Comparison of ENCODE assay signal across 8 mouse cellular contexts in the genomic region with DNA sequence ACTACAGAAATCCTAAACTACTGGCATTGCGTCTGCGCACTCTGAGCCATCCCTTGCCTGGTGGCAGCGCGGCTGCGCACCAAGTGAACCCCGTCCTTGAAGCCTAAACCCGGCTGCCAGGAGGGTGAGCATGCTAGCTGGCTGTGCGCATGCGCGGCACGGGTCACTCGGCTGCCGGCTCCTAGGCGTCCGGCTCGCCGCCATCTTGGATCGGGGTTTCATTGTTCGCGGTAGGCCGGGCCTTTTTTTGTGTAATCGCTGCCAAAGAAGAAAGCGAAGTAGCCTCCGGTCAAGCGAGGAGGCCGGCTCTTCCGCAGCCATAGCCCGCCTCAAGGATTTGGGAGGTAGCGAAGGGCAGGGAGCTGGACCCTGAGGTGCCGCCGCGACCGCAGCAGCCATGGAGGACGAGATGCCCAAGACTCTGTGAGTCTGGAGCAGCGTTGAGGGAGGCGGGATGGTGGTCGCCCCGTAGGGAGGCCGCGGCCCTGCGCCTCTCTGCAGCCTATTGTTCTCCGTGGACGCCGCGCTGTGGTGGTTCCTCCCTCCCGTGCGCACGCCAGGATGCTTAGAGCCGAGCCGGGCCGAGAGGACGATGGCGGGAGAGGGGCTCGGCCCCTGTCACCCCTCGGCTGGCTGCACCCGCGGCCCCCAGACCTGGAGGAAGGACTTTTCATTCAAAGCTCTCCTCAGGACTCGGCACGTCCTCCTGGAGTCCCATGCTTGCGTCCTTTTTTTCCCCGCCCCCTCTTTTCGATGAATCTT. TPM values are rescaled to one million over a fixed set of nuclear protein-coding genes. Genes with fewer than 3 reads are reported as not detected.
A peak's percentile ranks its signal among the peaks of the same experiment; 100 is the strongest.
DNase-seq lines count a peak whose midpoint lies in the region; ATAC-seq lines count a peak whose summit lies in the region.

A gene (plus strand): TSS at position 120 of the 762 bp plus-strand sequence.

- peak; percentile 98 for ATAC-seq in hindbrain, embryonic 16.5 days

- peak within 1 kb of the TSS; percentile 64 for H3K4me3 ChIP-seq in hindbrain, embryonic 16.5 days (ENCODE audit: low read length)
- peak within 1 kb of the TSS; percentile 75 for H3K4me3 ChIP-seq in macrophage (ENCODE audit: inconsistent target)

- H3K4me1 ChIP-seq in hindbrain, embryonic 16.5 days (ENCODE audit: control insufficient read depth, insufficient read depth, low read depth, low read length): peaks cover 18% of the 10 kb centered on the region

- H3K79me2 ChIP-seq in macrophage (ENCODE audit: inconsistent target): peaks cover 47% of the 10 kb centered on the region

- peak within 1 kb of the TSS; percentile 99 for H3K9ac ChIP-seq in hindbrain, embryonic 16.5 days (ENCODE audit: low read depth, low read length)

- H3K36me3 ChIP-seq in hindbrain, embryonic 16.5 days (ENCODE audit: control insufficient read depth, insufficient read depth, low read length): no peaks in the 10 kb centered on the region
- no peaks in the 10 kb centered on the region for H3K36me3 ChIP-seq in macrophage (ENCODE audit: inconsistent target)

- H3K4me2 ChIP-seq in hindbrain, embryonic 16.5 days (ENCODE audit: low read length): peak within 1 kb of the TSS; percentile 84

- peak within 1 kb of the TSS; percentile 100 for H3K27ac ChIP-seq in hindbrain, embryonic 16.5 days (ENCODE audit: low read depth, low read length)
- H3K27ac ChIP-seq in macrophage: peak within 1 kb of the TSS; percentile 79

- H3K9me3 ChIP-seq in hindbrain, embryonic 16.5 days (ENCODE audit: control insufficient read depth, low read length): no peaks in the 10 kb centered on the region

- peak; percentile 94 for DNase-seq in WW6 (ENCODE audit: low read depth, low spot score)
- DNase-seq in cerebellum, postnatal 4 days (ENCODE audit: low spot score in 2 of 2): peak; percentile 94 to 97
- peak; percentile 97 for DNase-seq in gastrocnemius, adult 18-20 months (ENCODE audit: low spot score)
- peak; percentile 96 to 97 for DNase-seq in left cerebral cortex, adult 18-20 months (ENCODE audit: low spot score in 2 of 2)
- peak; percentile 98 for DNase-seq in right cerebral cortex, adult 18-20 months
- DNase-seq in urinary bladder, postnatal 10 days (ENCODE audit: low spot score): peak; percentile 86

- no peaks in the 10 kb centered on the region for H3K27me3 ChIP-seq in hindbrain, embryonic 16.5 days (replicated peaks; ENCODE audit: control insufficient read depth, insufficient read depth, low read length)

- under 1% methylated on average over 61 of the region's 62 CpGs for WGBS in hindbrain, embryonic 16.5 days
- 1% methylated on average over 61 of the region's 62 CpGs for WGBS in macrophage (ENCODE audit: missing documents)

RNA-seq across cellular contexts. Expression of the gene that starts here (rescaled TPM):
- total RNA-seq in gastrocnemius, adult 18-20 months (2021): 10 to 100 TPM; 19.2 to 20.9 TPM
- polyA plus RNA-seq in hindbrain, embryonic 16.5 days (2015; fragmentation: Nextera tagmentation; extraction: Ambion mirVana): 232 and 270 TPM in 2 replicates
- 100 to 1,000 TPM in 1 of 2 experiments, 10 to 100 TPM in 1; 97.8 to 102 TPM for total RNA-seq in left cerebral cortex, adult 18-20 months (2021)
- 100 to 1,000 TPM in 19 of 26 experiments, 10 to 100 TPM in 7; 49.4 to 334 (median 192) TPM for total RNA-seq in macrophage (2018; cell fraction: chromatin; rRNA removed)
- 10 to 100 TPM in 11 of 26 experiments, 1 to 10 TPM in 15; 4.2 to 21.6 (median 9.6) TPM for total RNA-seq in macrophage (2018; cell fraction: cytosol; rRNA removed)
- total RNA-seq in macrophage (2018; cell fraction: nucleus; rRNA removed): 100 to 1,000 TPM in 11 of 26 experiments, 10 to 100 TPM in 15; 27.4 to 211 (median 85.4) TPM
- polyA plus RNA-seq in macrophage (2018): 11.3 to 18.2 TPM (median 14.0 TPM) in 3 replicates

Comparison
In these comparisons a context has a peak if more than half of its experiments do, and no peak if none do; other contexts are left out.
1. Peak in every context shown above with its lines: DNase-seq, ATAC-seq, H3K4me3 ChIP-seq and H3K27ac ChIP-seq.
2. RNA of the gene that starts here (total RNA-seq): 97.8 to 102 TPM in left cerebral cortex, adult 18-20 months; 19.2 to 20.9 TPM in gastrocnemius, adult 18-20 months; every median in the first group is over 4 times any median in the second.
3. RNA of the gene that starts here (polyA plus RNA-seq): 232 to 270 TPM in hindbrain, embryonic 16.5 days; 11.3 to 18.2 TPM in macrophage; every median in the first group is over 10 times any median in the second.